Mouse (Mus musculus): Measurements from ENCODE around the gene Slc6a17.

Slc6a17 gene

GRCm38 (mm10) chr3:107466577-107466976 lies 51.2 kb downstream of the Slc6a17 start:
- peak; percentile 10 for DNase-seq (ENCODE audit: low spot score)

- peak; percentile 27 for DNase-seq (ENCODE audit: low spot score)
Measured at GRCm38 (mm10) chr3:107462160-107462559, 55.7 kb downstream of the Slc6a17 start.

GRCm38 (mm10) chr3:107459773-107460431 lies 57.9 kb downstream of the Slc6a17 start:
- peak; percentile 12 for DNase-seq (ENCODE audit: low spot score)

- no peak for DNase-seq (ENCODE audit: low spot score)
Measured at GRCm38 (mm10) chr3:107459196-107459772, 58.5 kb downstream of the Slc6a17 start, which contains the start of gene Kcnc4. Gene Kcnc4, minus strand, starts transcription at chr3:107459552.

GRCm38 (mm10) chr3:107458528-107459195 lies 59.2 kb downstream of the Slc6a17 start:
- DNase-seq (ENCODE audit: low spot score) = peak; percentile 2

- no peak for DNase-seq (ENCODE audit: low spot score)
Measured at GRCm38 (mm10) chr3:107458104-107458503, 59.7 kb downstream of the Slc6a17 start.

- no peak for DNase-seq (ENCODE audit: low spot score)
Measured at GRCm38 (mm10) chr3:107454280-107454679, 63.5 kb downstream of the Slc6a17 start.

GRCm38 (mm10) chr3:107446822-107447221 lies 71.0 kb downstream of the Slc6a17 start:
- DNase-seq (ENCODE audit: low spot score) = no peak

- no peak for DNase-seq (ENCODE audit: low spot score)
Measured at GRCm38 (mm10) chr3:107443866-107444265, 74.0 kb downstream of the Slc6a17 start.

GRCm38 (mm10) chr3:107442191-107442590 lies 75.6 kb downstream of the Slc6a17 start:
- no peak for DNase-seq (ENCODE audit: low spot score)

GRCm38 (mm10) chr3:107441306-107441705 lies 76.5 kb downstream of the Slc6a17 start:
- no peak for DNase-seq (ENCODE audit: low spot score)

- no peak for DNase-seq (ENCODE audit: low spot score)
Measured at GRCm38 (mm10) chr3:107439280-107439679, 78.5 kb downstream of the Slc6a17 start.

- DNase-seq (ENCODE audit: low spot score) = no peak
Measured at GRCm38 (mm10) chr3:107437666-107438065, 80.2 kb downstream of the Slc6a17 start.

- no peak for DNase-seq (ENCODE audit: low spot score)
Measured at GRCm38 (mm10) chr3:107436434-107436833, 81.4 kb downstream of the Slc6a17 start.

GRCm38 (mm10) chr3:107433614-107434013 lies 84.2 kb downstream of the Slc6a17 start:
- DNase-seq (ENCODE audit: low spot score) = no peak

- DNase-seq (ENCODE audit: low spot score) = no peak
Measured at GRCm38 (mm10) chr3:107431268-107431667, 86.5 kb downstream of the Slc6a17 start.

GRCm38 (mm10) chr3:107424258-107425041 lies 93.4 kb downstream of the Slc6a17 start:
- DNase-seq (ENCODE audit: low spot score) = no peak

- DNase-seq (ENCODE audit: low spot score) = no peak
Measured at GRCm38 (mm10) chr3:107420156-107420555, 97.7 kb downstream of the Slc6a17 start.
